Mouse (Mus musculus): ENCODE results near the gene Rtf1. TPM values are rescaled to one million over a fixed set of nuclear protein-coding genes. Genes with fewer than 3 reads are reported as not detected.
"Not testable (repeated sequence)": the region's sequence is repeated elsewhere in the genome, so short reads cannot be mapped to it uniquely, and the experiment has no call there.

Rtf1 gene
- polyA plus RNA-seq, 1 experiment from 2014 or later, result 34.3 TPM

- H3K9ac ChIP-seq (ENCODE audit: low read depth, low read length), result no peak overlapping the region
- no peaks in the 10 kb centered on the region for H3K9me3 ChIP-seq (ENCODE audit: control insufficient read depth, low read length)
- no peak overlapping the region for H3K4me2 ChIP-seq (replicated peaks; ENCODE audit: low read depth, low read length)
- no peak for ATAC-seq (ENCODE audit: low FRiP score, low TSS enrichment)
- H3K36me3 ChIP-seq (ENCODE audit: control insufficient read depth, insufficient read depth, low read length), result peaks cover 63% of the 10 kb centered on the region
- no peak overlapping the region for H3K4me3 ChIP-seq (ENCODE audit: low read length)
- no peaks in the 10 kb centered on the region for H3K27me3 ChIP-seq (ENCODE audit: control insufficient read depth, insufficient read depth, low read length)
- H3K4me1 ChIP-seq (ENCODE audit: control insufficient read depth, insufficient read depth, low read length), result no peaks in the 10 kb centered on the region
- WGBS, result 96% methylated on average over 3 of the region's 3 CpGs
- H3K27ac ChIP-seq (ENCODE audit: low read depth, low read length), result no peak overlapping the region
These were observed 35.1 kb downstream of the Rtf1 start for GRCm38 (mm10) chr2:119710011-119710410.

- not testable (repeated sequence) for H3K9ac ChIP-seq (ENCODE audit: low read depth, low read length); H3K27me3 ChIP-seq (ENCODE audit: control insufficient read depth, insufficient read depth, low read length); ATAC-seq (ENCODE audit: low FRiP score, low TSS enrichment); H3K4me3 ChIP-seq (ENCODE audit: low read length); H3K27ac ChIP-seq (ENCODE audit: low read depth, low read length); H3K9me3 ChIP-seq (ENCODE audit: control insufficient read depth, low read length); H3K4me1 ChIP-seq (ENCODE audit: control insufficient read depth, insufficient read depth, low read length); H3K4me2 ChIP-seq (replicated peaks; ENCODE audit: low read depth, low read length)
- 95% methylated on average over 2 of the region's 2 CpGs for WGBS
- peaks cover 66% of the 10 kb centered on the region for H3K36me3 ChIP-seq (ENCODE audit: control insufficient read depth, insufficient read depth, low read length)
These were observed 41.0 kb downstream of the Rtf1 start for GRCm38 (mm10) chr2:119715868-119716267.

DNA sequence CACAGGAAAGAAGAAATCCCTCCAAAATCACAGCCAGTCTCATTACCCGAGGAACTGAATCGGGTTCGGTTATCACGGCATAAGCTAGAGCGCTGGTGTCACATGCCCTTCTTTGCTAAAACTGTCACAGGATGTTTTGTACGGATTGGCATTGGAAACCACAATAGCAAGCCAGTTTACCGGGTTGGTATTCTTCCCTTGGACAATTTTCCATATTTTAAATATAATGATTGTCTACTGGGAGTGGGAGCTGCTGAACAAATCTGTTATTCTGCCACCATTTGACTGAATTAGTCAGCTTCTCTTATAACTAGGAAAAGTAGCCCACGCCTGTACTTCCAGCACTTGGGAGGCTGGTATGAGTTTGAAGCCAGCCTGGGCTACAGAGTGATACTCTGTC lies 46.2 kb downstream of the Rtf1 start:
- Histone ChIP-seq H3K4me3 (ENCODE audit: low read length) (no peak overlapping the region), H3K9me3 (ENCODE audit: control insufficient read depth, low read length) (no peaks in the 10 kb centered on the region), H3K4me2 (replicated peaks; ENCODE audit: low read depth, low read length) (no peak overlapping the region), H3K27me3 (ENCODE audit: control insufficient read depth, insufficient read depth, low read length) (no peaks in the 10 kb centered on the region), H3K4me1 (ENCODE audit: control insufficient read depth, insufficient read depth, low read length) (no peaks in the 10 kb centered on the region), H3K36me3 (ENCODE audit: control insufficient read depth, insufficient read depth, low read length) (peaks cover 70% of the 10 kb centered on the region), H3K9ac (ENCODE audit: low read depth, low read length) (no peak overlapping the region), H3K27ac (ENCODE audit: low read depth, low read length) (no peak overlapping the region)
- no peak for ATAC-seq (ENCODE audit: low FRiP score, low TSS enrichment)
- 99% methylated on average over 8 of the region's 8 CpGs for WGBS

DNA sequence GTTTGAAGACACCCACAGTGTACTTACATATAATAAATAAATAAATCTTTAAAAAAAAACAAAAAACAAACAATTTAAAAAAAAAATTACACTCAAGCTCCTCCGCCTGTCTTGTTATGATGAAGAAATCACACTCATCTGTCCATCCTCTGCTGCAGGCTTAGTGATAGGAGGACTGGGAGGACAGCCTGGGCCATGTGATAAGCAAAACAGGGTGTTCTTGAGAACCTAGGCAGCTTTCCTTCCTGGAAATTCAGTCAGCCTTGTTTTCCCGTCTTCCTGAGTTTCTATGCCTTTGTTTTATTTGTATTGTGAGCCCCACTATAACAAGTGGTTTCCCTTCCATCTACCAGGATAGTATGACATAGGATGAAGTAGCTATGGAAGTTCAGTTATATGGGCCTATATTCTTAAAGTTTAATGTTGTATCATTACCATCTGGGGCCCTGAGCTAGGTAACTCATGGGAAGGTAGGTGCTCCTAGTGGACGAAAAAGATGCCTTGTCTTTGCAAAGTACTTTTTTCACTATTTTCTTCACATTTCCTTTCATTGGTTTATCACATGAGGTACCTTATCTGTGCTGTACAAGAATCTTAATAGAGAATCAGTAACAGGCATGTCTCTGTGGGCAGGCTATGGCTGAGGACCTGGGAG lies 53.0 kb downstream of the Rtf1 start:
- H3K27me3 ChIP-seq (ENCODE audit: control insufficient read depth, insufficient read depth, low read length), result no peaks in the 10 kb centered on the region
- ATAC-seq (ENCODE audit: low FRiP score, low TSS enrichment), result no peak
- no peak overlapping the region for H3K9ac ChIP-seq (ENCODE audit: low read depth, low read length)
- H3K9me3 ChIP-seq (ENCODE audit: control insufficient read depth, low read length), result no peaks in the 10 kb centered on the region
- no peaks in the 10 kb centered on the region for H3K4me1 ChIP-seq (ENCODE audit: control insufficient read depth, insufficient read depth, low read length)
- no peak overlapping the region for H3K4me2 ChIP-seq (replicated peaks; ENCODE audit: low read depth, low read length)
- 91% methylated on average over 3 of the region's 3 CpGs for WGBS
- peaks cover 88% of the 10 kb centered on the region for H3K36me3 ChIP-seq (ENCODE audit: control insufficient read depth, insufficient read depth, low read length)
- no peak overlapping the region for H3K27ac ChIP-seq (ENCODE audit: low read depth, low read length)
- H3K4me3 ChIP-seq (ENCODE audit: low read length), result no peak overlapping the region

GRCm38 (mm10) chr2:119730735-119731134 lies 55.9 kb downstream of the Rtf1 start:
- Histone ChIP-seq H3K9me3 (ENCODE audit: control insufficient read depth, low read length) (no peaks in the 10 kb centered on the region), H3K27me3 (ENCODE audit: control insufficient read depth, insufficient read depth, low read length) (no peaks in the 10 kb centered on the region), H3K4me2 (replicated peaks; ENCODE audit: low read depth, low read length) (no peak overlapping the region), H3K4me1 (ENCODE audit: control insufficient read depth, insufficient read depth, low read length) (no peaks in the 10 kb centered on the region), H3K4me3 (ENCODE audit: low read length) (no peak overlapping the region), H3K36me3 (ENCODE audit: control insufficient read depth, insufficient read depth, low read length) (peaks cover 88% of the 10 kb centered on the region), H3K27ac (ENCODE audit: low read depth, low read length) (no peak overlapping the region), H3K9ac (ENCODE audit: low read depth, low read length) (no peak overlapping the region)
- WGBS, result 88% methylated on average over 4 of the region's 4 CpGs
- no peak for ATAC-seq (ENCODE audit: low FRiP score, low TSS enrichment)

- Histone ChIP-seq H3K4me1 (ENCODE audit: control insufficient read depth, insufficient read depth, low read length) (peaks cover 9% of the 10 kb centered on the region), H3K9ac (ENCODE audit: low read depth, low read length) (no peak overlapping the region), H3K36me3 (ENCODE audit: control insufficient read depth, insufficient read depth, low read length) (peaks cover 26% of the 10 kb centered on the region), H3K4me3 (ENCODE audit: low read length) (no peak overlapping the region), H3K9me3 (ENCODE audit: control insufficient read depth, low read length) (no peaks in the 10 kb centered on the region), H3K4me2 (replicated peaks; ENCODE audit: low read depth, low read length) (no peak overlapping the region), H3K27ac (ENCODE audit: low read depth, low read length) (no peak overlapping the region), H3K27me3 (ENCODE audit: control insufficient read depth, insufficient read depth, low read length) (no peaks in the 10 kb centered on the region)
- ATAC-seq (ENCODE audit: low FRiP score, low TSS enrichment), result no peak
- WGBS, result 30% methylated on average over 12 of the region's 12 CpGs
These were observed 62.3 kb downstream of the Rtf1 start for GRCm38 (mm10) chr2:119737124-119737523.

DNA sequence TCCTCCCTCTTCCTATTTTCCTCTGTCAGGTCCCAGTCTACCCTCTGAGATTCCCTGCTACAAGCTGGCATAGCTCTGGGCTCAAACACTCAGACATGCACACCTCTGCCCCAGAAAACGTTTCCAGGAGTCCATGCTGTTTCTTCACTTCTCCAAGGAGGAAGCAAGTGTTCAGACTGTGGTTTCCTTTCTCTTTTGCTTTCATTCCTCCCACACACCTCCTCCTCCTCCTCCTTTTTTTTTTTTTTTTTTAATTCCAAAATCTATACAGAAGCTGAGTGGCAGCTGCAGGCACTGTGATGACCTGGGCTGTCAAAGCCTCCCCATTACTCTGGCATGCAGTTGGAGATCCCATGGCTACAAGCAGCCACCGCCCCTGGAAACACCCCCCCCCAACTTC lies 65.7 kb downstream of the Rtf1 start:
- H3K4me2 ChIP-seq (replicated peaks; ENCODE audit: low read depth, low read length), result no peak overlapping the region
- WGBS, result 5% methylated on average over 2 of the region's 2 CpGs
- H3K9ac ChIP-seq (ENCODE audit: low read depth, low read length), result no peak overlapping the region
- H3K9me3 ChIP-seq (ENCODE audit: control insufficient read depth, low read length), result no peaks in the 10 kb centered on the region
- no peak for ATAC-seq (ENCODE audit: low FRiP score, low TSS enrichment)
- peaks cover 23% of the 10 kb centered on the region for H3K4me1 ChIP-seq (ENCODE audit: control insufficient read depth, insufficient read depth, low read length)
- H3K4me3 ChIP-seq (ENCODE audit: low read length), result no peak overlapping the region
- H3K27me3 ChIP-seq (ENCODE audit: control insufficient read depth, insufficient read depth, low read length), result peaks cover 22% of the 10 kb centered on the region
- no peak overlapping the region; the same call in 1 of the 2 replicates for H3K27ac ChIP-seq (ENCODE audit: low read depth, low read length)
- H3K36me3 ChIP-seq (ENCODE audit: control insufficient read depth, insufficient read depth, low read length), result no peaks in the 10 kb centered on the region; the same call in 1 of the 2 replicates

DNA sequence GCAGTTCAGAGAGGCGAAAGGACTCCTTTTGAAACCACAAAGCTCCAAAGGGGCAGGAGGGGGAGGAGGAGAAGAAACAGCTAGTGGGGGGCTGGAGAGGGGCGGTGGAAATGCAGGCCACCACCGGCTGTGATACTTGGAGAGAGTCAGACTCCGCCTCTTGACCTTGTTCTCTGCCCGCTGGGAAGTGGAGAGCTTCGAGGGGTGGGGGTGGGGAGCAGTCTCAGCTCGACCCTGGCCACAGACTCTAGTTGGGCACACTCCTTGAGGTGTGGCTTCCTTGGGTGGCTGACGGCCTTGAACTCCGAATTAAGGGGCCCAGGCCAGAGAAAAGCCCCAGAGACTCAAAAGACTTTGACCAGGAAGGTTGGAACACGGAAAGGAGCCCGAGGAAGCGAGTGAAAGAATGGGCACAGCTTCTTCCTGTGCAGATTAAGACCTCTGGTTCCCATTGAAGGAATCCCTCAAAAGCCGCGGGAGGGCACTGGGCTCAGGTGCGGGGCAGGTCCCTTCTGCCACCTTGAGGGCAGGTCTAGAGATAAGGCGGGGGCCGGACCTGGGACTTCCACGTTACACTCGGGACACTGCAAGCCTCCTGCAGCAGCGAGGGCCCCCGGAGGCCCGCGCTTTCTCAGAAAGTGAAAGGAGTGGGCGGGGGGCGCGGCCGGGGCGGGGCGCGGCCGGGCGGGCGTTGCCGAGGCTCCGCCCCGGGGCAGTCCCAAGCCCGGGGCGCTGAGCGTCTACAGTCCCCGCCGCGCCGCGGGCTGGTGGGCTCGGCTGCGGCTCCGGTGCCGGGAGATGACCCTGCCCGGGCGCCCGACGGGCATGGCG lies 66.9 kb downstream of the Rtf1 start, which contains the start of gene Itpka:
TSS of gene Itpka (plus strand) at position 757 of the 831 bp plus-strand sequence.
- ATAC-seq (ENCODE audit: low FRiP score, low TSS enrichment), result peak; percentile 84
- Histone ChIP-seq H3K4me2 (replicated peaks; ENCODE audit: low read depth, low read length) (peak within 1 kb of the TSS; percentile 99), H3K9ac (ENCODE audit: low read depth, low read length) (peak within 1 kb of the TSS; percentile 63), H3K4me3 (ENCODE audit: low read length) (peak within 1 kb of the TSS; percentile 66), H3K27ac (ENCODE audit: low read depth, low read length) (peak within 1 kb of the TSS; percentile 89), H3K36me3 (ENCODE audit: control insufficient read depth, insufficient read depth, low read length) (no peaks in the 10 kb centered on the region), H3K27me3 (ENCODE audit: control insufficient read depth, insufficient read depth, low read length) (peaks cover 22% of the 10 kb centered on the region), H3K4me1 (ENCODE audit: control insufficient read depth, insufficient read depth, low read length) (peaks cover 23% of the 10 kb centered on the region), H3K9me3 (ENCODE audit: control insufficient read depth, low read length) (no peaks in the 10 kb centered on the region)
- 0% methylated on average over 28 of the region's 53 CpGs for WGBS
